Mouse (Mus musculus): ENCODE measurements at regions not wholly inside any gene's neighbourhood (a gene's known extent, or its start where the extent isn't known, plus 50 kb on each side); places are given as distances from the start of the nearest gene placed in this dataset.

GRCm38 (mm10) chr3:41234994-41235393 lies 152.1 kb upstream of the Pgrmc2 start:
- no peak for DNase-seq (ENCODE audit: low spot score in 2 of 2)

GRCm38 (mm10) chr3:41234191-41234590 lies 151.3 kb upstream of the Pgrmc2 start:
- DNase-seq (ENCODE audit: low spot score in 2 of 2): no peak

GRCm38 (mm10) chr3:41233439-41233838 lies 150.6 kb upstream of the Pgrmc2 start:
- no peak for DNase-seq (ENCODE audit: low spot score in 2 of 2)

- DNase-seq (ENCODE audit: low spot score in 2 of 2): no peak
Observed at GRCm38 (mm10) chr3:41230961-41231377, 148.1 kb upstream of the Pgrmc2 start.

DNA sequence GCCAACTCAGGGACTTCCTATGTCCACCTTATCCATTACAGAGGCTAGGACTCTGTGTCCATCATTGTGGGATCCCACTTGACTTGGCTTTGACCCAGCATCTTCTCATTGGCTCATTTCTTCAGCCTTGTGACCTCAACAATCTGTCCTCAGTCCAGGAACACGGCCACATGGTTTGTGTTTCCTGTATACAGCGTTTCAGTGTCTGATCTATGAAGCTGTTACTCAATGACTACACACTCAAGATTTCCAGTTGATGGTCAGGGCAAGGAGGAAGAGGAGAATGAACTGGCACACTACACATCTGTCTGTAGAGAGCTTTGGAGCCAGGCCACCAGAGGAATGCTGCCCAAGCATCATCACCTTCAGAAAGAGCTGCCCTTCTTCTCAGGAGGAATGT lies 146.6 kb upstream of the Pgrmc2 start:
- no peak for DNase-seq (ENCODE audit: low spot score in 2 of 2)

DNA sequence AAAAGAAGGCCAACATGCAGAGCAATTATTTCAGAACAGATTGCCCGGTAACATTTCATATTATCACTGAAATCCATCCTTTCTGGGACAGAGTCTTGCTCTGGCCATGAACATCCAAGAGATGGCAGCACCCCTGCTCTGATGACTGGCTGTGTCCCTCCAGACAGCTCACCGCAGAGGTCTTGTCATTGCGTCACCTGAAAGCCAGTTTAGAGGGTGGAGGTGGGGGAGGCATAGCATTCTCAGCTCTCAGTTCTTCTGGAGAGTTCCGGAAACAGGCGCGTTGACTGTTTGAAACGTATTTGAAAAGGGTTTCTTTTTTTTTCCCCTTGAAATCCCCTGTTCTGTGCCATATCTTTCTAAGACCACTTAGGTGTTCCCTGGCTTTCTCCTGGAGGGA lies 145.7 kb upstream of the Pgrmc2 start:
- DNase-seq (ENCODE audit: low spot score in 2 of 2): peak; percentile 36 to 45

DNA sequence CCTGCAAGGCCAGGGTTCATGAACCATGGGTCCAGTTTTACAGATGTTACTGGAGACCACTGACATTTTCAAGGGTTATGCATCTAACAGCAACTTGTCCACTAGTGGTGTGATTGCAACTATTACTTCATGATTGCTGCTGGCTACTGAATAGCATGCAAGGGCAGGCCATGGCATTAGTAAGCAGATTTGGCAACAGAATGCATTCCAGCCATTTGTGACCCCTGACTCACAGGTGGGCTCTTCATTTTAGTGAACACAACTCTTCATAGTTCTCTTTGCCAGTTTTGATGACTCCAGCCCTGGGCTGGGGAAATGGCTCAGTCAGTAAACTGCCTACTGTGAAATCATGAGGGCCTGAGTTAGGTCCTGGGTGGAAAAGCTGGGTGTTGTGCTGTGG lies 137.9 kb upstream of the Pgrmc2 start:
- DNase-seq (ENCODE audit: low spot score in 2 of 2): no peak

DNA sequence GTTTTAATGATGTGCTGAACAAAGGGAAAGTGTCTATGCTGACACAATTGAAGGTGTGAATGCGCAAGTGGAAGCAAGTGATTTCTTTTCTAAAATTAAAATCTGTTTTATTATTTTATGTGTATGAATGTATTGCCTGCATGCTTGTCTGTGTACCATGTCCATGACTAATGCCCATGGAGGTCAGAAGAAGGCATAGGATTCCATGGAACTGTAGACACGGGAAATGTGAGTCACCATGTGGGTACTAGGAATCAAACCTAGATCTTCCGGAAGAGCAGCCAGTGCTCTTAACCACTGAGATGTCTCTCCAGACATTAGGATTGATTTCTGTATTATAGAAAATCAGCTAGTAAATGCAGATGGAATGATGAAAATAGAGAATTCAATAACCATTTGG lies 134.9 kb upstream of the Pgrmc2 start:
- no peak for DNase-seq (ENCODE audit: low spot score in 2 of 2)

DNA sequence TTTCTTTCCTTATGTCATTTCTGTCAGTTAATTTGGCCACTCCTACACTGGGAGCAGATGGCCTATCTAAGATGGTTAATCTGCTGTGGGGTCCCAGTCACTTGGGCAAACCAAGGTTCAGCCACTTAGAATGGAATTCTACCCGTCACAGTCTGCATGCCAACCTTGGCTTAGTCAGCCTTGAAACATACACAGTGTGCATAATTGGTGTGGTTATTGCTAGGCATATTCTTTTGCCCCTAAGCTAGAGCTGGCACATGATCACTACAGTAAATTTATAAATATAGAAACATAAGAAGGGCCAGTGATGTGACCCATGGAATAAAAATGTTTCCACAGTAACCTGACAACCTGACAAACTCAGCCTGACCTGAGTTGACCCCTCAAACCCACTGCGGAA lies 130.7 kb upstream of the Pgrmc2 start:
- DNase-seq (ENCODE audit: low spot score in 2 of 2): no peak

- no peak for DNase-seq (ENCODE audit: low spot score in 2 of 2)
Observed at GRCm38 (mm10) chr3:41210333-41210732, 127.5 kb upstream of the Pgrmc2 start.

- no peak for DNase-seq (ENCODE audit: low spot score in 2 of 2)
Observed at GRCm38 (mm10) chr3:41202895-41203294, 120.0 kb upstream of the Pgrmc2 start.

DNA sequence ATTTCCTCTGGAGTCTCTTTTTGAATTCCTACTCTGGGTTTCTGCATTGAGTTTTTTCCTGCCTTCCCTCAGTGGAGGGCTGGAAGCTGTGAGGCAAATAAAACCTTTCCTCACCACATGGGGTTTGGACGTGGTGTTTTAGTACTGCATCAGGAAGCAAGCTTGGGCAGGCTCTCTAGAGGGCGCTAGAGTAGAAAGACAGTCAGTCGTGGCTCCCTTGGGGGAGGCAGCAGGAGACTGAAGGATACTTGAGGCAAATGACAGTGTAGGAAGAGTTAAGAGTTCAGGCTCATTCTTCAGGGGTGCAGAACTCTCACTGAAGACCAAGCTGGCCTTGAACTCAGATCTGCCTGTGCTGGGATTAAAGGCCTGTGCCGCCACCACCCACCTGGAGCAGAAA lies 118.9 kb upstream of the Pgrmc2 start:
- no peak for DNase-seq (ENCODE audit: low spot score in 2 of 2)

- DNase-seq (ENCODE audit: low spot score in 2 of 2): no peak
Observed at GRCm38 (mm10) chr3:41200026-41200425, 117.2 kb upstream of the Pgrmc2 start.

DNA sequence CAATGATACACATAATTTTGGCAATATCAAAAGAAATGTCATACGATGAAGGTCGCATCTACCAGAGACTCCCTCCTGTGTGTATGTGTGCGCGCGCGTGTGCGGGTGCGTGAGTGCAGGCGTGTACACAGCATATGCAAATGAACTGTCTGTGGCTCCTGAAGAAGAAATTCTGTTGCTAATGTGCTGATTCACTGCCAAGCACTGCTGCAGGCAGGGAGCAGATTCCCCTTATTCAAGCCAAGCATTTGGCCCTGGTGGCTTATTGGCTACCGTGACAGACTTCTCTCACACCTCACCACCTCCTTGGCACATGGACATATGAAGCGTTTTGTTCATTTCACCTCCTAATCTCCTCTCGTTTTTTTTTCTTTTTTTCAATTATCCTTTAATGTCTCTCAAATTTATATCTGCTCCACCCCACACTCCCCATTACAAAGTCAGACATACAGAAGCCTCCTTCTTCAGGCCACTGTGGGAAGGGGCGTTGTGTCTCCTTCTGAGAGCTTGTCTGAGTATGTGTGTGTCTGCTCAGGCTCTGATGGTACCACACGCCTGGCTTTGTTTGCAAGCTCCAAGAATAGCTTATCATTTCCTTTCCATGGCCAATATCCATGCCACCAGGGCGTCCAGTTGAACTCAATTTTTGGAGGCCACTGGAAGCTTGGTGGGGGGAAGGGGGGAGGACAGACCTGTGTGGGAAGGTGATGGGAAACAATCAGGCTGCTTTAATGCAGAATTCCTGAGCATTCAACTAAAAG lies 115.5 kb upstream of the Pgrmc2 start:
- no peak for DNase-seq (ENCODE audit: low spot score in 2 of 2)

- peak in 1 of 2 experiments; percentile 23 for DNase-seq (ENCODE audit: low spot score in 2 of 2)
Observed at GRCm38 (mm10) chr3:41195113-41195975, 112.5 kb upstream of the Pgrmc2 start.

DNA sequence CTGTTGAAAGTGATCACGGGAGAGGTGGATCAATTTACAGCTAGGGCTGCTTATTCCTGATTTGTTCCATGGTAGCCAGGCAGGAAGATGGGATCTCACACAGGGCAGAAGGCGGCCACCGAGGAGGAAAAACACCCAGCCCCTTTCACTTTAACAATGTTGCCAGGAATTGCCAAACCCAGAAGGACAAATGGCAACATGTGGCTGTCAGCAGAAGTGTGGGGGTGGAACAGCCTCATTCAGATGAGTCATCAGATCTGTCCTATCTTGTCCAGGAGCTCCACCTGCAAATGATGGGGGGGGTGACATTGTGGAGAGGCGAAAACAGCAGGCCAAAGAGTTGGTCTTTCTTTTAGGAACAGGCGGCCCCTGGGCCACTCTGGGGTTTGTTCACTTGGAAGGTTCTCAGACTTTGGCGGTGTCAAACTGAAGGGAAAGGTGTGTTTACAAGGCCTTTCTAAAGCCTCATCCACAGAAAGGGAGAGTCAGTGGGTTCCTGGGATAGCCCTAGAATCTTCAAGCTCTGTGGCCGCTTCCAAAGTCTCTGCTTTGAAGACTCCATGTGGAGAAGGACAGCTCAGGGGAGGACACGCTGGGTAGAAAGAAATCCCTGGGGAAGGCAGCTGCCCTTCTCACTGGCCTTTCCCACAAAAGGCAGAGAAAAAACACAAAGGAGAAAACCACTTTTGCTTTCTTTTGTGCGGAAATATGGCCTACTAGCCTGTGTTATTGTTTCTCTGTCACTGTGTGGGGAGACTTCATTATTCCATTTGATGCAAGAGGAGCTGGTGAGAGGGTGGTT lies 111.7 kb upstream of the Pgrmc2 start:
- no peak for DNase-seq (ENCODE audit: low spot score in 2 of 2)

DNA sequence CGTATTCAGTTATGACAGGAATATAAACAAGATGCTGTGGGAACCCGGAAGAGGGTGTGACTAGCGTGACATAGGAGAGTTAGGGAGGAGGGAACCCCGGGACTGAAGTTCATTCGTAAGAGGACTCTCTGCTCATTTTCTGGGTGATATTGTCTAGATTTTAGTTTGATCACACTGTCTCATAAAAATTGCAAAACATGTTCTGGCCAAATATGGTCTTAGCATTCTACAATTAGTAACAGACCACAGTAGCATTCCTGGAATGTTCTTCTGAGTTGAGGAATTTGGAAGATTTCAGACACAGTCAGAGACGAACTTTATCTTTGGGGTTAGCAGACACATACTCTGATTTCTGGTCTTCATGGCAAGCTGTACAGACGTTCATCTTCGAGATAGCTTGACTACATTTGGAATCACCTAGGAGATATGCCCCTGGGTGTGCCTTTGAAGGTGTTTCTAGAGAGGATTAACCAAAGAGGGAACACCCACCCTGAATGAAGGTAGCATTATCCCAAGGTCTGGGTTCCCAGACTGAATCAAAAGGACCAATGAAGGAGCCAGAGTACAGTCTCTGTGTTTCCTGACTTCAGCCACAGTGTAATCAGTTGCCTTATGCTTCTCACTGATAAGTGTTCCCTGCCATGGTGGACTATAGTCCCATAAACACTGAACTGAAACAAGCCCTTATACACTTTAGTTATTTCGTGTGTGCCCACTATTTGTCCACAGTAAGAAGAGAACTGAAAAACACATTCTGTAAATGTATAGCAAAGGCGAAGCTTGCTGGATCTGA lies 102.7 kb upstream of the Pgrmc2 start:
- DNase-seq (ENCODE audit: low spot score in 2 of 2): no peak

DNA sequence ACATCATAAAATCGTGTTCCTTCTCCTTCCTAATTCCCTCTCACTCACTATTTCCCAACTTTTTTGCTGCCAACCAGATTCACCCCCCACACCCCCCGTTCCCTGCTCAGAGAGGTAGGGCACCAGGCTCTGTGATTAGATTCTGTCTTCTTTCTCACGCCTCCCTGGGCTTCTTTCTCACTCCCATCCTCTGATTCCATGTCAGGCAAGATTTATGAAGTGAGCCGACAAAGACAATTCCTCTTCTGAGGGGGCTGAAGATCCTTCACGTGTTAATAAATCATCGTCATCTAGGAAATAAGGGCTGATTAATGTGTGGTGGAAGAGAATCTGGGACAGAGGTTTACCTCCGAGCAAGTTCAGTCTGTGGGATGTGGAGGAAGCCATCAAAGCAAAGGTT lies 101.5 kb upstream of the Pgrmc2 start:
- DNase-seq (ENCODE audit: low spot score in 2 of 2): no peak

DNA sequence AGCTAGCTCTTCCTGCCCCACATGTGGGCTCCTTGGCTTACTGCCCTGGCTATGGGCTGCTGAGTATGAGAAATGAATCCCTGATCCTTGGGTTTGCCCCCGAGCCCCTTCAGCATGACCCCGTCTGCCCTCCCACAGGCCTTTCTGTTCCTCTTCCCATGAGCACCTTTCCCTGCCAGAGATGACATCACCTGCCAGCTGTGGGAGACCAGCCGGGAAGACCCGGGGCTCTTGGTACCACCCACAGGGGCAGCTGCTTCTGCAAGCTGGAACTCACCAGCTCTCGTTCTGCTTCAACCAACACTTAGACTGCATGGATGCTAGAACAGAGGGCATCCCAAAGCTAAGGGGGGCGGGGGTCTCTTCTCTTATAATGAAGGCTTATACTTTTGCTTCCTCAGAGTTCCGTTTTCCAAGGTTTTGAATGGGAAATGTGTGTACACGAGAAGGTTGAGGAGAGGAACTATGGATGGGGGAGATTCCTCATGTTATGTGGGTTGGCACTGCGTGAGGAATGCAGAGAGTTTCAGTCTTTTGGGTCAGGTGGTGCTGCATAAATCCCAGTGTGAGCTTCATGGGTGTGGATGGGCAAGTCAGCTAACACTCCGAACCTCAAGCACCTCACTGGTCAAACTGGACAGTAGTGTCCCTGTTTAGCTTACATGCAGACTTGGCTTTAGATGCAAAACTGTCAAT lies 100.2 kb upstream of the Pgrmc2 start:
- no peak for DNase-seq (ENCODE audit: low spot score in 2 of 2)

DNA sequence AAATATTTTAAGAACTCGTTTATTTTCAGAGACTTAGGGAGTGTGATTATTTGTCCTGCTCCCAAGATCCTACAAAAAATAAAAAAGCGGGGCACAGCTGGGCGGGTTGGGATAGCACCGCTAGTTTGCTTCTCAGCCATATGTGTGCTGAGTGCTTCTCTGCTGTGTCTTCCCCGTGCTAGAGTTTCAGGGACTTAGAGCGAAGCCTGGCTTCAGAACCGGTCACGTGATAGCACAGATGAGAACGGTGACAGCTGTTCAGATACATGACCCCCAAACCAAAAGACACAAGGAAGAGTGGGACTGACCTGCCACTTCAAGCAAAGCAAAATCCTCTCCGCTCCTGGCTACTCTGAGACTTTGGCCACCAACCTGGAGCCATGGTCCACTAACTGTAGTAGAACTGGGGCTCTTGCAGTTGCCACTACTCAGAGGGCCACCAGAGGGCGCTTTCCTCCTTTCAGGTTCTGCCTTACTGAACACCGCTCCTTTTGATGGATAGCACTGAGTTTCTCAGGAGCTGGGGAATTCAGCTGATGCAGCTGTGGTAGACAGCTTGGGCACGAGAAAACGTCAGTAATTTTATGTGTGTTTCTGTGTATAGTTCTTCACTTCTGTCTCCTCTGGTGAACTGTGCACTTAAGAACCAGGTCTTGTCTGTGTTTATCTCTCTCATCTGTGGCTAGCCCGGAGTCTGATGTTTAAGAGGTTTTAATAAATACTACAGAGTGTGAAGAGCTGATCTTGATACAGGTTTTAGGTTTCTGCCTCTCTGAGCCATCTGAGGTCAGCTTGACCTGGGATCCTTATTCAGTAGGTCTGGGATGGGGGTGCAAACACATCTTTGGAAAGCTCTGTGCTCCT lies 99.4 kb upstream of the Pgrmc2 start:
- DNase-seq (ENCODE audit: low spot score in 2 of 2): peak; percentile 57 to 83

All from frontal cortex, postnatal 10 days (tissue).